Mouse (Mus musculus): ENCODE data around the gene Abcg8.

Abcg8 gene

DNA sequence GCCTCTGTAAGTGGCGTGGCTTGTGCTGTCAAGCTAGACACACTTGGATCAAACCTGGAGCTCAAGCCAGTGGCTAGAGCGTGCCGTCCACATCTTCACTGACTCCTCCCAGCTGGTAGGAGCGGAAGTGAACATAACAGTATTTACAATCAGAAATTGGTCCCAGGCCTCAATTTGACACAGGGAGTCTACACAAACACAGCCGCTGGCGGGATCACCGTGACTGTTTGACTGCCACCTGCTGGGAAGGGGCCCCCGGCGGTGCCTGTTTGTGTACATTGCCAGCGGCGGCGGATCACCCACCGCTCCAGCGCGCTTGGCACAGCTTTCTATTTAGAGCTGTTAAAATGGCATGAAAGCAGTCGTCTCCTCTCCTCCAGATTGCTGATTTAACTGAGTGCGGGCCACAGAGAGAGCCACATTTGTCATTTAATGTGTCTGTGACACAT, 33.3 kb downstream of the Abcg8 start:
- no peak for DNase-seq (ENCODE audit: low read depth, low spot score)

DNA sequence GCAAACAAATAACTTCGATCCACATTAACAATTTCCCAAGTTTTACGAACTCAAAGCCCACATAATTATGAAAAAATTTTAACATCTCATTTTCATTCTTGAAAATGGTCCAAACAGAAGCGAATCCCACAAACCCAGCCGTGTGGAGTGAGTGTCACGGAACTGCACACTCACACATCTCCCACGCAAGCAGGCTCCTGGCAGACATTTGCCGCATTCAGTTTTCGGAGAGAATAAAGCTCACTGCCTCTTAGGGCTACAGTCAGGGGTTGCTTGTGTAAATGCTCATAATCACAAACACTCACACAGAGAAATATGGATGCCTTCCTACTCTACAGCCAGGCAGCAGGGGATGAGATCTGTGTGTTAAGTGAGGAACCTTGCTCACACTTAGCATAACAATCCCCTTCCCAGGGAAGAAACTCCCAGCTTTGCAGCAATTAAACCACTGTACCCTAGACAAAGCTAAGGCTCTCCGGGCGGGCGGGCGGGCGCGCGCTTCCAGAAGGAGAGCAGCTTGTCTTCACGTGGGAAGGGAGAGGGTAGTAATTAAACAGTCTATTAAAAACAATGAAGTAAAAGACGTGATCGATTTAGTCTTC, 37.6 kb downstream of the Abcg8 start:
- no peak for DNase-seq (ENCODE audit: low read depth, low spot score)

DNA sequence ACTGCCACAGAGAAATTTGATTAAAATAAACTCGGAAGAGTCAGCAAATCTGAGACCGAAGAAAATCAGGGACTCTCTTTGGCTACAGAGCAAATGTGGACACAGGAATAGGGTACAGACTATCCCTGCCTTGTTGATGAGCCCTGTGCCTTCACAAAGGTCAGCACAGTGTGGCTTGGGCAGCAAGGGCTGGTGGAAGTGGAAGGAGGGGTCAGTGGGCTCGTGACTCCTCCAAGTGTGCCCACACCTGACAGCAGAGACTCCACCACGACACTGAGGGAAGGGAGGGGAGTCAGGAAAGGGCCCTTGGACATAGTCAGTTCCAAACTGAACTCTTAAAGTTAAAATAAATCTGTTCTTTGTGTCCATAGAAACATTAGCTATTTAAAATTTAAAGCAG, 38.8 kb downstream of the Abcg8 start:
- DNase-seq (ENCODE audit: low read depth, low spot score) = no peak

DNA sequence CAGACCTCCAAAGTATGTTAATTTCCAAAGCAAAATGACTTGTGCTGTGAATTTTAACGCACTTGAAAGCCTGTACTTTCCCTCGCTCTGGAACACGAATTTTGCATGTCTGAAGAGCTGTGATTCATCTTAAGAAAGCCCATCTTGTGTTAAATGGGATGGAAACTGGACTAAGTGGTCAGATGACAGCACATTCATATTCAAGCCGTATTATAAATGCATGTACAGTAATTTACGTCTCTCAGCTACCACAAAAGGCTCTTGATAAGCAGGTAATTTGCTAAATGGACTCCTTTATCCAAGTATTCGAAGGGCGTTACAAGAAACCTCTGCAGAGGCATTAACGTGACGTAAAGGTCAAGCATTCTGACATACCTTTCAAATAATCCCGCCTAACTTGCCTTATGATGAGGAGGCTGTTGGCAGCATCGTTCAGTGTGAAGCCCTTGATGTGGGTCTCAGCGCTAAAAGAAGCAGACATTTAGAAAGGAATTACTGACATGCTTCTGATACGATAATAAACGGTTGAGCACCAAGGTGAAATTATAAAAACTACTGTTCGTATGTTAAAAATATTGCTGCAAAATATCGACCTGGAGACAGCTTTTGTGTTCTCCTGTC, 40.3 kb downstream of the Abcg8 start:
- DNase-seq (ENCODE audit: low read depth, low spot score) = no peak

DNA sequence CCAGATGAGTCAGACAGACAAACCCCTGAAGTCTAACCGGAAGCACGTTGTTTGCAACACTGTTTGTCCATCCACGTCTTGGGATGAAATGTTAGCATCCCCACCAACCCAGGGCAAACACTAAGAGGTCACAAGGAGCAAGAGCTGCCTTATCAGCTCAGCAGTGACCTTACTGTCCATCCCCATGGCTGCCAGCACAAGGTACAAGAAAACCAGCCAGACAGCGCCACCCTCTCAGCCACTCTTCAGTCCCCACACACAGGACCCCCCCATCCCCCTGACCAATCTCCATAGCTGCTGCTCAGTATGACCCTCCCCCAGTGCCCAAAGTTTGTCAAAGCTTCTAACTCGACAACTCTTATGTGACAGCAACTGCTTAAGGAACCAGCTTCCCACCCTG, 41.3 kb downstream of the Abcg8 start:
- DNase-seq (ENCODE audit: low read depth, low spot score) = no peak

DNA sequence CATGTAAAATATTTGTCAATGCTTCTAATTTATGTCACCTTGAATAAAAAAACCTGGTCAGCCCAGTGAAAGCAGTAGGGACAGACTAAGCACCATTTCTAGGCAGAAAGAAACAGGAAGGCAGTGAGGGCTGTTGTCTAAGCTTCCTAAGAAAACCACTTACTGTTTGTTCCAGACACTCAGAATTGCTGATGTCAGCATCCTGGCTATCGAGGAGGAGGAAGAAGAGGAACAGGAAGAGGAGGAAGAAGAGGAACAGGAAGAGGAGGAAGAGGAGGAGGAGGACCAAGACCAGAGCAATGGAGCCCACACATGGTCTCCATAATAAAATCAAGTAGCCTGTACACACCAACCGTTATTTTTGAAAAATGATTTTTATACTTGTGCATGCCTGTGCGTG, 43.0 kb downstream of the Abcg8 start:
- no peak for DNase-seq (ENCODE audit: low read depth, low spot score)

DNA sequence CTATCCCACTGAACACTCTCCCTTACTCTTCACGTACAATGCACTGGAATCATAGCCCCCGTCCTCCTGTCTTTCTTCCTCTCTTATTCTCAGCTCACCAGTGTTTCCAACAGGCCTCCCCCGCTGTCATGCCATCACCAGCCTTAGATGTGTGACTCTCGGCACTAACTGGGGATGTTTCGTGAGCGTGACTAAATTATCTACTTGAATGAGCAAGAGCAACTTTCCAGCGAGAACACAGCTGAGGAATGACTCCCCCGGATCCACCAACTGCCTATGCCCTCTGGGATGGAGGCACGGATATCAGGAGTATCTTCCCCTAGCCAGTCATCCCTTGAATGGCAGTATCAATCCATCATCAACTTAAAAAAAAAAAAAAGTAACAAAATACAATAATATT, 47.9 kb downstream of the Abcg8 start:
- no peak for DNase-seq (ENCODE audit: low read depth, low spot score)

DNA sequence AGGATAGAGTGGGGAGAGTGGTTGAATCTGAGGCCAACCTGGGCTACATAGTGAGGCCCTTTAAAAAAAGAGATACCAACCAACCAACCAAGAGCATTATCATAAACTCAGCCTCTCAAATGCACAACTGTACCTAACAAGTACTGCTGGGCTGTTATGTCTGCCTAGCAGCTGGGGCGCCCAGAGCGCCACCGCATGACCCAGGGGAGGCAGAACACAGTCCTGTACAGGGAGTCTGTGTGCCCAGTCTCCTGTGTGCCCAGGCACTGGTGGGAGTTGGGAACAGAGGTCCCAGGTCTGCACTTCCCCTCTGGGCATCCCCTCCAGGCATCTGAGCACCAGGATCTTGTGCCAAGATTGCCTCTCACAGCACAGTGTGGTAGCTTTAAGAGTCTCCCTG, 49.1 kb downstream of the Abcg8 start:
- DNase-seq (ENCODE audit: low read depth, low spot score) = no peak

DNA sequence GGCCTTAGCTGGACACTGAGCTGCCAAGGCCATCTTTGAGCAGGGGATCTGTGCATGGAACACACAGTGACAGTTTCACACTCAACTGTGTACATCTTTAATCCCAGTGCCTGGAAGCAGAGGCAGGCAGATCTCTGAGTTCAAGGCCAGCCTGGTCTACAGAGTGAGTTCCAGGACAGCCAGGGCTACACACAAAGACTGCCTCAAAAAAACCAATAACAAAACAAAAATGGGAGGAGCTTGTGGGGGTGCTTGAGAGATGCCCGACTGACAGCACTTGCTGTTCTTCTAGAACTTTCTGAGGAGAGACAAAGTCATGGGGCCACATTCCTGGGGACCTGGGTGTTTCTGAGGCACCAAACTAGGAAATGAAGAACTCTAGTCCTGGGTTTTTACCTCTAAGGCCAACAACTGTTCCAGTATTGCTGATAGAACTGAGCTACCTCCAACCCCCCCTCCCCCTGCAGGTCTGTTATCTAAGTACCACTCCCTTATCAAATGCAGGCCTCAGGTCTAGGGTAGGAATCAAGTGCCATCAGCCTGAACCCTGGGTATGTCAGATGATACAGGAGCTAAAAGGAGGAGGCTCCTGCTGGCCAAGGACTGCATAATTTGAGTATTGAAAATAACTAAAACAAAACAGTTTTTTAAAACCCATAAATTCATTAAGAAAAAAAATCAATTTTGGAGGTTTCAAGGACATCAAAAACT, 52.3 kb downstream of the Abcg8 start:
- no peak for DNase-seq (ENCODE audit: low read depth, low spot score)

DNA sequence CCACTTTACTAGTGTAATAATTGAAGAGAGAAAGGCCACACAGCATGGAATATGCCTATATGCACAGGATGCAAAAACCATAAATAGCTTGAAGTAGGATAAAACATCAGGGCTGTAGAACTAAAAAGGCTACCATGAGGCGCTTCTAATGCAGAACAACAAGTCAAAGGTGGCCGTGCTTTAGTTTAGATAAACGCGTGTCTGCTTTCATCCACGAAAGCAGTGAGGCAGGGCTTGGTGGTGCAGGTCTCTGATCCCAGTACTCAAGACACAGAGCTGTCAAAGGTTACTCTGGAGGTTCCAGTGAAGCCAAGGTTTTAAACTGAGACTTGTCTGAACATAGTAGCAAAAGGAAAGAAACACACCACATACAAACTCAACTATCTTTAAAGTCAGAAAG, 53.0 kb downstream of the Abcg8 start:
- DNase-seq (ENCODE audit: low read depth, low spot score) = no peak

DNA sequence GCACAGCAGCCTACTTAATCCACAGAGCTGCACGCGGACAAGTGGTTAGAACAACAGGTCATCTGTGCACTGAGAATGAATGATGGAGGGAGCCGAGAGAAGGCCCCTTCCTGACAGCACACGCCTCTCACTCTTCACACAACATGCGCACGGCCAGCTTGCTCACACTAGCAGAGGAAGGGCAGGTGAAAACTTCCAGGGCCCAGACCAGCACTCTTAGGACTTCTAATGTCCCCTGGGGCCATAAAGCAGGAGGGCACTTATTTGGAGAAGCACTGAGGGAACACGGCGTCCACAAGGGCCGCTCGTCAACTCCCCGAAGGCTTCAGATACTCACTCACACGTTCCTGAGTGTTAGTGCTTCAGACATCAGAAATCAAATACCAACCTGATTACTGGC, 55.3 kb downstream of the Abcg8 start:
- no peak for DNase-seq (ENCODE audit: low read depth, low spot score)

DNA sequence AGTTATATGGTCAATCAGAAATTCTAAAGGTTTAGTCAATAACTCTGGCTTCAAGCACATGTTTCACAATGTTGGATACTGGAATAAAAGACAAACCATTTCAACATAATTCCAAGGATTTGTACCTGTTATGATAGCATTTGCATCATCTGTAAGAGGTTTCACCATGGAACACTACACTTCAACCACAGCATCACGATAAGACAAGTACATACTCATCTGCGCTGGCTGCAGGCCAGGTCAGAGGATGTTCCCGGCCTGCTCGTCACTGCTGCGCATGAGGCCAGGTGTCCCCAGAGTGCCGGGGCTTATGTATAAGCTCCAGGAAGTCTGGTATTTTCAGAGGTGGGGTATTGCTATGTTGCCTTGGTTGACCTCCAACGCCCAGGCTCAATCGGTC, 56.5 kb downstream of the Abcg8 start:
- no peak for DNase-seq (ENCODE audit: low read depth, low spot score)

DNA sequence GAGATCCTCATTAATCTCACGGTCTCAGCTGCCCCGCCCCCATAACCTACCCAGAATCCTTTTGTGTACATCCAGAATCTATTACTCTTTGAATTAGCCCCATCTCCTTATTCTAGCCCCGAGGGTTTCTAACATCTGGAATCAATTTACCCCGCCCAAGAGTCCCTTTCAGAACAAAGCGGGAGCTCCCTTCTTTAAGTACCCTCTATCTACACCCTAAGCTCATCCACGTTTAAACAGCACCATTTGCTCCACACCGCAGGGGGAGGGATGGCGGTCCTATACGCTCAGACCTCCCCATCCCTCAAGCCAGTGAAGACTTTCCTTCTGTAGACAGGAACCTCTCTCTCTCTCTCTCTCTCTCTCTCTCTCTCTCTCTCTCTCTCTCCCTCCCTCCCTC, 60.6 kb downstream of the Abcg8 start:
- DNase-seq (ENCODE audit: low read depth, low spot score) = no peak

DNA sequence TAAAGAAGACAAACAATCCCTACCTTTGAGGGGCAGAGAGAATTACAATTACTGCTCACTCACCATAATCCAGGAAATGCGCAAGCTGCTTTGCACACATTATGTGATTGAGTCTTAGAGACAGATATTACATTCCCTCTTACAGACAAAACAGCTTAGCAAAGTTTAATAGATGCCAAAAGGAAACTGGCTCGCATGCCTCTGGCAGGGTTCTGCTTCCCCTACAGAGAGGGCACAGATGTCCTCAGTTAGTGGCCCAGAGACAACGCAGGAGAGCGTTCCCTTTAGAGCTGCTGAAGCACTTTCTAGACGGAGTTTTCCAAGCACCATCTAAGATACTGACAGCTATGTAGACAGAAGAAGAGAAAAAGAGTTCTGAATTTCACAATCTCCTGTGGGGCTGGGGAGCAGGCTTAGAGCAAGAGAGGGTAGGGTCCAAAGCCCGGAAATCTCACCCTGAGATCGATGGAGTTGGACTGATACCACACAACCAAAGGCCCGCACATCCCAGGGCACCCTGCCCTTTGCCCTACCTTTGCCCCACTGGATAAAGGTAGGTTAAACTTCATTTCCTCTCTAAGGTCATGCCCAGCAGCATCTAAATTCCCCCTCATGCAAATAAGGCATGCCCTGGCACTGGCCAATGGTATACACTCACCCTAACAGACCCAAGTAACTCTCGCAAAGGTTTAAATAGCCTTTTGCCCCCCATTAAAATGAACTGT, 62.1 kb downstream of the Abcg8 start:
- DNase-seq (ENCODE audit: low read depth, low spot score) = no peak

DNA sequence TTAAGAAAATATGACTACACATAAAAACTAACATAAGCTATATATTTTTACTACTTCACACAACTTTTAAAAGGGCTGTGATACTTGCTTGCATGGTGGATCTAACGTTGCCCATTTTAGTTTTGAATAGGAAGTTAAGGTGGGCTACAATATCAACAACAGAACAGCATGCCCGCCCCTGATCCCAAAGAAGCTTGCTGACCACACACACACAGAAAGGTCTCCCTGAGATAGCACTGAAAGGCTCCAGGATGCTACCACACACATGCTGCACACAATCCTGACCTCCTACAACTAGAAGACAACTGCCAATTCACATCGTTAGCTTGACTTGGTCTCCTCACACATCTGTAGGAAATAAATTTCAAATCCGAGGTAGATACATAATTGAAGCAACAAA, 68.2 kb downstream of the Abcg8 start:
- DNase-seq (ENCODE audit: low read depth, low spot score) = no peak

DNA sequence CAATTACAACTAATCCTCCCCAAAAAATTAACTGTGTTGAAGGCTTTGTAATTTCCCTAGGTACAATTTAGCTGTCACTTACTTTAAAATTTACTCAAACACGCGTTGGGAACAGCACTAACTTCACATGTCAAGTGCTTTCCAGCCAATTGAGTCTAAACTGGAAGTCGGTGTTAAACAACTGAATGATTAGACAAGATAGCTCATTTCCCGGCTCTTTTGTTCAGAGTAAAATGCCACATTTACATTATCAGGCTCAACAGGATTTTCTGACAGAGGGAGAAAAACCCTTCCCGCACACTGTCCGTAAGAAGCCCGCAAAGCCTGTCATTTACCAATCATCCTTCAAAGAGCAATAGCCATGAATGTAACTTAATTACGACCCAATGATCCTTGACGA, 68.9 kb downstream of the Abcg8 start:
- no peak for DNase-seq (ENCODE audit: low read depth, low spot score)

DNA sequence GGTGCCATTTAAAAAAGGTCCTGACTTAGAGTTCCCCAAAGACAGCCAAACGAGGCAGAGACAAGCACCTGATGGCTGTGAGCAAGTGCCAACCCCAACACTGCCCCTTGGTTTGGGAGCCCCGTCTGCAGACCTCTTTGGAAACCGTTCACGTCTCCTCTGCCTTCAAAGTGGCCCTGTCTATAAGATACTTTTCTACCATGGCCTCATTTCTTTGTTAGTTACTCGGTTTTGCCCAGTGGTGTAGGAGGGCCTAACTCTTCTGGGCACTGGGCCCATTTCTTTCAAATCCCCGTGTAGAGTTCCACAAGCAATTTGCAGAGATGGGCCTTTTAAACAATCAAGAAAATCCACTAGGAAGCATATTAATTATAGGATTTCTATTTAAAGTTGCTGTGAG, 71.1 kb downstream of the Abcg8 start:
- no peak for DNase-seq (ENCODE audit: low read depth, low spot score)

DNA sequence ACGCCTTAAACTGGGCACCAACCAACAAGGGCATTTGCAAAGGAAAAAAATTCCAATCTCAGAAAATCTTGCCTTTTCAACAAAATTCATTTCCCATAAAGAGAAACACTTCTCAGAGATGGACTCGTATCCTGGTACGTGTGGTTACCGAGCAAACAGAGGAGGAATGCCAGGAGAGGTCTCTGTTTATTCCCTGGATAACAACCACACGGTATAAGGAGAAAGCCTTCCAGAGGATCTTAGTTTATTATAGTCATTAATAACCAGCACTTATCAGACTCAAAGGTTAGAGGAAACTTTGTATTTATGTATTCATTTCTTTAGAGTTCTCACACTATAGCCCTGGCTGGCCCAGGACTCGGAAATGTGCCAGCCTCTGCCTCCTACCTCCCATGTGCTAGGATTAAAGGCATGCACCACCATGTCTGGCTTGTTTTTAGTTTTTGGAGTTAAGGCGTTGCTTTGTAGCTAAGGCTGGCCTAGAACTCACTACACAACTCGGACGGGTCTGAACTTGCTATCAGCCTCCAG, 72.1 kb downstream of the Abcg8 start:
- DNase-seq (ENCODE audit: low read depth, low spot score) = no peak

DNA sequence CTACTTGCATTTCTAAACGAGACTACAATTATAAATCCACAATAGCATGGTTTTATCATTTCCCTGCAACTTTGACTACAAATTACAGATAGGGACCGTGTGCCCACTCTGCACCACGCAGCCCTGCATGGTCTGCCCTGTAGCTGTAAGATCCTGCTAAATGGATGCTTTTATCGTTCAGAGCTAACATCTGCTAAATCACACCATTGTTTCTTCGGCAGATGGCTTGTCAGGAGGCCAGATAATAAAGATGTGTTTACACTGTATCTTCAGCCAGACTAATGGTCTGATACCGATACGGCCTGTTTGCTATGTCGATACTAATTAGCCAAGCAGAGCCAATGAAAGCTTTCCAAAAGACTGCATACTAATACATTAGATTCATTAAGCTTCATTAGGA, 73.2 kb downstream of the Abcg8 start:
- no peak for DNase-seq (ENCODE audit: low read depth, low spot score)

Measured in retina, adult 2 months (tissue).